Mouse (Mus musculus): ENCODE measurements around the gene Camk2n1.
"Not testable (repeated sequence)": the region's sequence is repeated elsewhere in the genome, so short reads cannot be mapped to it uniquely, and the experiment has no call there.

Camk2n1 gene

GRCm38 (mm10) chr4:138453753-138454570 lies at the start of gene Camk2n1:
Gene Camk2n1, plus strand, starts transcription at chr4:138454314.
- peak; percentile 88 to 93 for DNase-seq

GRCm38 (mm10) chr4:138404806-138405205 lies 49.3 kb upstream of the Camk2n1 start:
- DNase-seq, result peak; percentile 54 to 55

- DNase-seq, result no peak
Measured at GRCm38 (mm10) chr4:138407479-138408194, 46.5 kb upstream of the Camk2n1 start.

GRCm38 (mm10) chr4:138411011-138411410 lies 43.1 kb upstream of the Camk2n1 start:
- DNase-seq, result no peak

GRCm38 (mm10) chr4:138411504-138412121 lies 42.5 kb upstream of the Camk2n1 start:
- no peak for DNase-seq

GRCm38 (mm10) chr4:138414725-138415124 lies 39.4 kb upstream of the Camk2n1 start:
- peak; percentile 45 to 62 for DNase-seq

GRCm38 (mm10) chr4:138415991-138416390 lies 38.1 kb upstream of the Camk2n1 start:
- no peak for DNase-seq

- no peak for DNase-seq
Measured at GRCm38 (mm10) chr4:138416414-138416813, 37.7 kb upstream of the Camk2n1 start.

GRCm38 (mm10) chr4:138417882-138418281 lies 36.2 kb upstream of the Camk2n1 start:
- DNase-seq, result no peak

- DNase-seq, result no peak
Measured at GRCm38 (mm10) chr4:138418340-138418957, 35.7 kb upstream of the Camk2n1 start.

GRCm38 (mm10) chr4:138425028-138425427 lies 29.1 kb upstream of the Camk2n1 start:
- DNase-seq, result no peak

- DNase-seq, result not testable (repeated sequence)
Measured at GRCm38 (mm10) chr4:138425604-138426003, 28.5 kb upstream of the Camk2n1 start.

- peak; percentile 92 to 93 for DNase-seq
Measured at GRCm38 (mm10) chr4:138426778-138427705, 27.1 kb upstream of the Camk2n1 start.

- DNase-seq, result peak; percentile 81
Measured at GRCm38 (mm10) chr4:138429778-138430177, 24.3 kb upstream of the Camk2n1 start.

- no peak for DNase-seq
Measured at GRCm38 (mm10) chr4:138431340-138431739, 22.8 kb upstream of the Camk2n1 start.

- peak; percentile 97 to 98 for DNase-seq
Measured at GRCm38 (mm10) chr4:138434347-138435316, 19.5 kb upstream of the Camk2n1 start, which contains the start of gene Mul1. Gene Mul1, plus strand, starts transcription at chr4:138434671.

GRCm38 (mm10) chr4:138440062-138440461 lies 14.1 kb upstream of the Camk2n1 start:
- DNase-seq, result no peak

- DNase-seq, result no peak
Measured at GRCm38 (mm10) chr4:138444941-138445340, 9.2 kb upstream of the Camk2n1 start.

- no peak for DNase-seq
Measured at GRCm38 (mm10) chr4:138446981-138447380, 7.1 kb upstream of the Camk2n1 start.

- DNase-seq, result peak; percentile 94
Measured at GRCm38 (mm10) chr4:138447387-138447786, 6.7 kb upstream of the Camk2n1 start.
